Mouse (Mus musculus) hematopoietic stem cell, adult 5-6 weeks (primary cell): ENCODE data around the gene Adipor2. TPM values are rescaled to one million over a fixed set of nuclear protein-coding genes. Genes with fewer than 3 reads are reported as not detected.
A peak's percentile ranks its signal among the peaks of the same experiment; 100 is the strongest.

ENCODE experiments used
- ATAC-seq, 2 experiments: fragments of 125-278 bp in 1 of 2; replicated peaks in 1 of 2; 2 replicates each; pipeline ENCODE4 v1.8.0; 2016 to 2017; ENCODE audit warnings: inconsistent platforms in 2 of 2, mild to moderate bottlenecking in 2 of 2, moderate number of reproducible peaks in 2 of 2, low read depth in 1 of 2, moderate TSS enrichment in 1 of 2; ENCODE audit not compliant: low FRiP score in 2 of 2, poor library complexity in 2 of 2, severe bottlenecking in 2 of 2, insufficient read depth in 1 of 2, low TSS enrichment in 1 of 2
- total RNA-seq: library from RNA; stranded (forward); fragments of 172-1452, 232-1000 nt; gene quantifications from 2 replicates; pipeline ENCODE4 v1.2.3, GENCODE M21; 2017

Gene Adipor2
- total RNA-seq, 1 experiment from 2014 or later, result 145 TPM

DNA sequence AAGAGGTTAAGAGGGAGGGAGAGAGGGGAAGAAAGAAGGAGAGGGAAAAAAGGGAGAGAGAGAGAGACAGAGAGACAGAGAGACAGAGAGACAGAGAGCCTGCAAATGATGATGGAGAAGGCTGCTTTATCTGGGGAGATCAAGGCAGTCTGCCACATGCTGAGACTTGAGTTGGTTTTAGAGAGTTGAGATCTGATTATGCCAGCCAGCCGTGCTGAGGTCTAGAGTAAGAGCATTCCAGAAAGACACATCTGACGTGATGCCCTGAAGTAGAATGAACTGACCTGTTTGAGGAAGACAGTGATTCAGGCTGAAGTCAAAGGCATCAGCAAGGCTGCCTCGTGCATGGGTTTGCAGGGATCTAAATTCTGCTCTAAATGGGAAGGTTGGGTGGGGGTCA, 83.7 kb downstream of the Adipor2 start:
- no peak for ATAC-seq

DNA sequence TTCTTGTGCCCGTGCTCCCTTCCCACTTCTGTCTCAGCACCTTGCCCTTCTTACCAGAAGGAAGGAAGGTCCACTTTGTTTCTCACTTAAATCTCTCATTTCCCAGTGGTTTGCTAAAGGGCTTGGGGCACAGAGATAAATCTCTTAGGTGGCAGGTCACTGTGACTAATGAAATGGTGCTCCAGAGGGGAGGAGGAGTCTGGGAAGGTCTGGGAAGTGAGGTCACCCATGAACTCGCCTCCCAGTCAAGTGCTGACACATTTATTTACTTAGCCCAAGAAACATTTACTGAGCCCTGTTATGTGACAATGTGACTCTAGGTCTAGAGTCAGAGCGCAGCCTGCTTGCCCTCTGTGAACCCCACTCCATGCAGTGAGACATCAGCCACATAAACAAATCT, 84.3 kb downstream of the Adipor2 start:
- no peak for ATAC-seq

DNA sequence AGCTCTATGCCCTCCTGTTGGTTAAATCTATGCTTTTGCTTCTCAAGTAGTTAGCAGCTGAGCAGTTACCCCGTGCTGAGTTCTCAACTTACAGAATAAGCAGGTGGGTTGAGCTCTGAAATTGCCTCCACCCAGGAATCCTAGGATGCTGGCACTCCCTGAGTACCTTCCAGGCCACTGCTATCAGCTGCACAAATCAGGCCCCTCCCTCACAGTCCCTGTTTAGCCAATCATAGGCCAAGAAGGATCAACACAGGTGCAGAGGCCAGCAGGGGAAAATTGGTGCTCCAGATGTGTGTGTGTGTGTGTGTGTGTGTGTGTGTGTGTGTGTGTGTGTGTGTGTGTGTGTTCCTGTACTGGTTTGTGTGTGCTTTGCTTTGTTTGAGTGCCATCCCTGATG, 85.4 kb downstream of the Adipor2 start:
- ATAC-seq, result no peak

DNA sequence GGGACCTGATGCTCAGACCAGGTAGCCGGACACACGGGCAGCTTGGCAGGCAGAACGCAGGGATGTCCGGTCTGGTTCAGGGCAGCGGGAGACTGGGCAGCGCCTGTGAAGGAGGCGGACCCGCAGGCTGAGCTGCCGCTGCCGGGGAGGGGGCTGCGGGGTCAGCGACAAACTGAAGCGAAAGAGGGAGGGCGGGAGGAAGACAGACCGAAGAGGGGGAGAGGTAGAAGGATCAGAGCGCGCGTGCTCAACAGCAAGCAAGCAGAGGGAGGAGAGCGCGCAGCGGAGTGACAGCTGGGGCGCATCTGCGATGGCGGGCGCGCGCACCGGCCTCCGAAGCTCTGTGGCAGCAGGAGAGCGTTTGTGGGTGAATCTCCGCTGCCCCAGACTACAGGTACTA, 87.0 kb downstream of the Adipor2 start, which contains the start of gene Lrtm2:
TSS of gene Lrtm2 (minus strand) at position 261 of the 400 bp plus-strand sequence.
- no peak for ATAC-seq

DNA sequence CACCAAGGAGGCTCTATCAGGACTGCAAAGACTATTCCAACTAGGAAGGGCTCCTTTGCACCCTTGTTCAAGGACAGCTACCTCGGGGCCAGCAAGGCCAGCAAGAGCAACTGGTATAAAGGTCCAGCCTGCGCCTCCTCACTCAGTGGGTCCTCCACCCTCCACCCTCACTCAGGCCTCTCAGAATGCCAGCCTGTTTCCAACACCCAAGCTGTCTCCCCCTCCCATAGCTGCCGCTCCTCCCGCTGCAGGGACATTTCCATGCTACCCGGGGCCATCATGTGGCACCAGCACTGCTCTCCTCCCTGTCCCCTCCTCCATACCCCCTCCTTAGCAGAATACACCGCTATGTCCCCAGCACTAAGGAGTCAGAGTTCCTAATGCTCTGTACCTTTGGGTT, 87.6 kb downstream of the Adipor2 start:
- no peak for ATAC-seq

DNA sequence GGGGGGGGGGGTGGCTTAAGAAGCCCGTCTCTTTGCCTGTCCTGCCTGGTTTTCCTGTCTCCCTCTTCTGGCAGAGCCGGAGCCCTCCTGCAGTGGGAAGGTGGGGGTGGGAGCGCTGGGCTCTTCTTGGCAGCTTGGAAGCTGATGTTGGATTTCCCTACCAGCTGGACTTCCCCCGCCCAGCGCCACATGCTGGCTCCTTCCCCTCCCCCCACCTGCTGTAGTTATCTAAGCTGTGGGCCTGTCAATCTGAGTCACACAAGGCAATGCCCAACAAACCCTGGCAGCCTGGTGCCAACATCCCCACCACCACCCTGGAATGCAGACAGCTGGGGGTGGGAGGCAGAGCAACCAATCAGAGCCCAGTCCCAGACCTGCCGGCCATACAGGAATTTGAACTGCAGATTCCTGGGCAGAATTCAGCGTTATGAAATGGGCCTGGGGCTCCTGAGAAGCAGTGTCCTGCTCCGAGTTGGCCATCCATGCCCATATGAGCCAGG, 88.2 kb downstream of the Adipor2 start:
- ATAC-seq, result no peak

DNA sequence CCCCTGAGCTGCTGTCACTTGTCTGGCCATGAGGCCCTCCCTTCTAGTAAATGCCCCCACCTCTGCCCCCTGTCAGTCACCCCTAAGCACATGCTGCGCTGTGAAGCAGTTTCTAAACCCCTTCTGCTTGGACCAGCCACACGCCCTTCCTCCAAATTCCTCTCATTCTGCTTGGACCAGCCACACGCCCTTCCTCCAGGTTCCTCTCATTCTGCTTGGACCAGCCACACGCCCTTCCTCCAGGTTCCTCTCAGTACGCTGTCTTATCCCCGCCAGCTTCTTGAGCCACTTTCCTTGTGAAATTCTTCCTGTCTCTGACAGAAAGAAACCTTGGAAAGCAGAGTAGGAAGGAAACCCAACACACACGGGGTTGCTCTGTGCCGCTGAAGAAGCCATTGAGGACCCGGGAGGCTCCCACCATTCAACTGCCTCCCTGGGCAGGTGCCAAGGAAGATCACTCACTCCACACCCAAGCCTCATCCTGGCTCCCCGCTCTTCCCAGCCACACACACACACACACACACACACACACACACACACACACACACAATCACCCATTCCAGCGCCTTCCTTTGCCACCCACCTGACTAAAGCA, 88.9 kb downstream of the Adipor2 start:
- no peak for ATAC-seq

DNA sequence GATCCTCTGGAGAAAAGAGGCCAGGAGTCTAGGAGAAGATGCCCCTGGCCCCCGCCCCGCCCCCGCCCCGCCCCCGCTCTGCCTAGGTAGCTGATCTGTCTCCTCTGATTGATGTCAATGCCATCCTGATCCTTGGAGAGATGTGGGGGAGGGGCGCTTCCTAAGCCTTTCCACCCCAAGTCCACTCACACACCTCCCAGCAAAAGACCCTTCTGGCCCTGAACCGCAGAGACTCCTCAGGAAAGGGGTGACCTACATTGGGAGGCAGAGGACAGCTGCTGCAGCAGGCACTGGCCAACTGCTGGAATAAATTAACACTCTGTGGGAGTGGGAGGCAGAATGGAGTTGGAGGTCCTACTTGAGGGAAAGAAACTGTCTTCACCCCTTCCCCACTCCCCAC, 91.0 kb downstream of the Adipor2 start:
- ATAC-seq, result no peak

DNA sequence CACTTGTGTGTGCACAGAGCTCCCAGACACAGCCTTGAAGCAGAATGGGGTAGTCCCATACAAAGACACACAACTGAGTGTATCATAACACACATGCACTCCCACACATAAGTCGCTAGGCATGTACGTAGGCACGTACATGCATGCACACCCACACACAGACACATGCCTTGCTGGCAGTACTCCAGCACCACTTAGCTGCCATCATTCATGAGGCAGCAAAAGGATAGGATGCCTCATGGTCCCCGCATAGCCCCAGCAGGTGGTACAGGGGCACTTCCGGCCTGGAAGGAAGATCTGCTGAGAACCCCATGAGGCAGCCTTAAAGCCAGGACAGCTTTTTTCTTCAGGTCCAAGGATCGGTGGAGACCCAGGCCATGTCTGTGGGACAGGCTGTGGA, 91.5 kb downstream of the Adipor2 start:
- no peak for ATAC-seq

DNA sequence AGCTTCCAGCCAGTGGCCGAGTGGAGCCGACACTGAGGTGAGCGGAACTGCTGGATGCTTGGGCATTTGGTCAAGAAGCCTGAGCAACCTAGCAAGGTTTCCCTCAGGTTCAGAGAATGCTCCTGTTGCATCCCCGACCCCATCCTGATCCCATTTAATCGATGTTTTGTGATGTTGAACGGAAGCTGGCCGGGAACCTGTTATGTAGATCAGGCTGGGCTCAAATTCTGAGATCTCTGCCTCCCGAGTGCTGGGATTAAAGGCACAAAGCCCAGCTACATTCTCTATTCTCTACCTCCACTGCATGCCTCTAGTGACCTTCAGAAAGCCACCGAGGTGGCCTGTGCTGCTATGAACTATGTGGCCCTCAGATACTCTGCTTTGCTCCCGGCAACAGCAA, 92.7 kb downstream of the Adipor2 start:
- no peak for ATAC-seq

DNA sequence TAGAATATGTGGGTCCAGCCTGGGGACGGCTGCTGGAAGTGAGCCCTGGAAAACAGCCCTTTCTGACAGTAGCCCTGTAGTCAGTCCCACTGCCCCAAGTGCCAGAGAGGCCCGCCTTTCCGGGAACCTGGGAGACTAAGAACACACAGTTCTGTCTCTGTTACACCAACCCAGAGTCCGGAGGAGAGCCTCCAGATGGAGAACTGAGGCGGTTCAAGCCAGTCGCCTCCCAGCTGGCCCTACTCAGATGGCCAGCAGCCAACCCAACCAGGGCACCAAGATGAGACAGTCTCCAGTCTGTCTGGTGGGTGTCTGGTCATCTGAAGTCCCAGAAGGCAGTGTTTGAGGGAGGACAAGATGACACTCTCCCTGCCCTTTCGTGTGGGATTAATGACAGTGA, 95.8 kb downstream of the Adipor2 start:
- ATAC-seq, result no peak

DNA sequence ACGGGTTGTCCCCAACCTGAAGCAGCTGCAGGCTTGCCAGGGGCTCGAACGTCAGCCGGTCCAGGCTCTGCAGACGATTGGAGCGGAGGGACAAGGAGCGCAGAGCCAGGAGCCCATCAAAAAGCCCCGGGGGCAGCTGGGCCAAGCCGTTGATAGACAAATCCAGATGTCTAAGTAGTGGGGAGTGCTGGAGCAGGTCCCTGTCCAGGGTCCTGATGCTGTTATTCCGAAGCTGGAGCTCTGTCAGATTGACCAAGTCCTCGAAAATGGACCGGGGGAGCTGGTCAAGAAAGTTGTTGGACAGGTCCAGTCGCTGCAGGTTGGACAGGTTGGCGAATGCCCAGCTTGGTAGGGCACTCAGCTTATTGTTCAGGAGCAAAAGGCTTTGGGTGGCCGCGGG, 97.0 kb downstream of the Adipor2 start:
- ATAC-seq, result no peak

DNA sequence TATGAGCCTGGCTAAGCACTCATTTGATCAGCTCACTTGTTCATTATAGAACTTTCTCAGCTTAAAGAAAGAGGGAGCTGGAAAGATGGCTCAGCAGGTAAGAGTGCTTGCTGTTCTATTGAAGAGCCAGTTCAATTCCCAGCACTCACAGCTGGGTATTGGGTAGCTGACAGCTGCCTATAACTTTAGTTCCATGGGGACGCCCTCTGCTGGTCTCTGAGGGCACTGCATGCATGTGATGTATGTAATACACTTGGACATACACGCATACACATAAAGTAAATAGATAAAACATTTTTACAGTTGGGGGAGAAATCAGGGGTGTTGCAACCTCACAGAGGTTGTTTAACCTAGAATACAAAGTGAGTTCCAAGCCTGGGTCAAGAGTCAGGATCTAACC, 98.1 kb downstream of the Adipor2 start:
- no peak for ATAC-seq

DNA sequence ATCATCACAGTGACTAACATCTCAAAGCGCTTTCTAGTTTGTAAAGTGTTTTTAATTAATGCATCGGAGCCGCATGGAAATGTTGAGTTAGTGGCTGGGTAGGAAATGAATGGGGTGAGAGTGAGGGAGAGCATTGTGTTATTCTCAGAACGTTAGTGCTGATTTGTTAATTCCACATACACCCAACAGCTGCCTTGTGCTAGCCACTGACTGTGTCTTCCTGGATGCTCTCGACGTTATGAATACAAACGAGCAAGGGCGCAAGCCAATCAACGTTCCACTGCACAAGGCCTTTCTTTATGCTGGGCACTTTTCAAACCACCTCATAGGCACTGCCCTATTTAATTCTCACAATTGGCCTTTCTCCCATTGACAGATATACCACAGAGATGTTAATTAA, 98.8 kb downstream of the Adipor2 start:
- no peak for ATAC-seq

DNA sequence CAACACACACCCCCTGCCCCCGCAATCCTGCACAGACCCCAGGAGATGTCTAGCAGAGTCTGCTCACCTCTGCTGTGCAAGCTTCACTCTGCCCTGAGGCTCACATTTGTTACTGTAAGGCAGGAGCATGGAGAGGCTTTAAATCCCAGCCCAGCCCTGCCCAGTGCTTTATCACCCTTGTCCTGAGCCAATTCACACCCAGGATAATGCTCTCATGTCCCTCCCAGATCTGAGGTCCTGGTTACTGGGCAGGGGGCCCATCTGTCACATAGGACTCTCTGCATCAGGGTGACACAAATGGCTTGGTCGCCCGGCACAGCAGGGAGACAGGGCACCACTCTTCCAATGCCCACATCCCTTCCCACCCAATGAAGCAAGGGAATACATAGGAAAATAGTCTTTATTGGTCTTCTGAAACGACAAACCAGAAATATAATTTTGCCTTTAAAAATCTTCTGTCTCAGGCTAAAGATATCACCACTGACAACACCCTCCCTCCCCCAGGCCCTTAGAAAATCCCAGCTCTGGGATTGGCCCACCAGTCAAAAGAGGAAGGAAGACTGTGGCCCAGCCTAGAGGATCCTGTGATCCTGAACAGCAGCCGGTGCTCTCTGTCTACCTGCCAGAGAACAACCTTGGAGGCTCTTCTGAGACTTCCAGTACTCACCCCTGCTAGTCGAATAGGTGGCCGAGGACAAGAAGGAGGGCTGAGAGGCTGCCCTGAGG, 102.6 kb downstream of the Adipor2 start:
- peak; percentile 50 to 55; a peak in 3 of 4 replicates for ATAC-seq

DNA sequence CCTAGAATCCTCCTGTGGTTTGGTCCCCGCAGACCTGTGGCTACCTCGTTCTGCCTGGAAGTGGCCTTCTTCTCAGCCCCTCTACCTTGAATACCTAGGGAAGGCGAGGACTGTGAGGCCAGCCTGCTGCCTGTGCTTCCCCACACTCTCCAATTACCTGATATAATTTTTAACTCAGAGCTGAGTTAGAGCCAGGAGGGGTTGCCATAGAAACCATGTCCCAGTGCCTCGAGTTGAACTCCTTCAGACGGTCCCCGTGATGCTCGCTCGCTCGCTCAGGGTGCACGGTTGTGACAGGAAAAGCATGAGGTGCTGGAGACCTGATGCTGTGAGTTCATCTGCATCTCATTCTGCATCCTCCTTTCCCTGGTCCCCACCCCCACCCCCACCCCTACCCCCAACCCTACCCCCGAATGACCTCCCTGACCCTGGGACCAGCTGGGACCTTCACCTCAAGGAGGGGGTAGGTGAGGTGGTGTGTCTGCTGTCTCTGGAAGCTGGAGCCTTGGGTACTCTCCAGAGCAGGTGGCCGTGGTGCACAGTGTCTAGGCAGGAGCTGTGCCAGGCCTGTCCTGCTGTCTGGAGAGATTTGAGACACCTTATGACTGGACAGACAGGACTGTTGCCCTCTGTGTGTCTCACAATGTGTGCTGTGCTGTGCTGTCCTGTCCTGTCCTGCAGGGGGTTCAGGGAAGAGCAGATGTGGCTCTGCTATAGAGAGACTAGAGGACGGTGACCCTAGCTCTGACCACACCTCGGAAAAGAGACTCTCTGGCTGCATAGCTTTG, 103.7 kb downstream of the Adipor2 start:
- ATAC-seq, result no peak

DNA sequence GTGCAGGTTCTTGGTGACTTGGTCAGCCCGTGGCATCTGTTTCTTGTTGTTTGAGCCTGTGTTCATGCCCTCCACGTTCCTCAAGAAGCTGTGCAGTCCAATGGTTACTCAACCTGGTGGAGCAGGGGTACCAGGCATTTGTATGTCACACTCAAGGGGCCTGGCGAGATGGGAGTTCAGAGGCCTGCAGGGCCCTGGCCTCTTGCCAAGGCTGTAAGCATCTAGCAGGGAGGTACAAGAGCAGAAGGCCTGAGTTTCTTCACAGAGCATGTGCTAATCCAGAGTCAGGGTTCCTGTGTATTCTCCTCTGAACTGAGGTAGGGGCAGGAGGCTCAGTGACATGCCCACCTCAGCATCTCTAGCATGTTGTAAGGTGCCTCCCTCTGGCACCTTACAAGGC, 104.4 kb downstream of the Adipor2 start:
- no peak for ATAC-seq

DNA sequence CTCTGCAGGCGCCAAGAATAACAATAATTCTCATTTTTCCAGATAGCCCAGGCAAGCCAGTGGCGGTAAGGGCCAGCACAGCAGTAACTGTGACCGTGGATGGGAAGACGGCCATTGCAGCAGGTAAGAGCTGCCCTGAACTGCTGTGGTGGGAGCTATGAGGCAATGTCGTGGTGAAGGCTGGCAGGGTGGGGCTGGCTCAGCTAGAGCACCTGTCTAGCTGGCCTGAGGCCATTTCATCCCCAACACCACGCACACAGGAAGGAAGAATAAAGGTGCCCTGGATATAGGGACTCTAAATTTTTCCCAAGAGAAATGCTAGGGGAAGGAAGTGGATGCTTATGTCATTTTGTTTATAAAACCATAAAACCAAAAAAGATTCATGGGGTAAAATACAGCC, 105.1 kb downstream of the Adipor2 start:
- ATAC-seq, result no peak
